Mouse (Mus musculus) left cerebral cortex, adult 2 months (tissue): Measurements from ENCODE around the gene Arnt2. TPM values are rescaled to one million over a fixed set of nuclear protein-coding genes. Genes with fewer than 3 reads are reported as not detected.

ENCODE experiments used
- DNase-seq, 2 experiments: peaks; one replicate each; pipeline ENCODE4 v3.0.0; 2021 to 2022; ENCODE audit warnings: low spot score in 2 of 2, mixed read lengths in 1 of 2; ENCODE audit errors: extremely low spot score in 1 of 2
- H3K27ac ChIP-seq: fragments of 200-600 bp; 2 replicates; pipeline ENCODE4 v1.8.1; 2022
- H3K4me3 ChIP-seq: fragments of 200-600 bp; 2 replicates; pipeline ENCODE4 v1.8.1; 2022
- CTCF ChIP-seq: fragments of 200-600 bp; IDR thresholded peaks from 2 replicates; pipeline ENCODE4 v1.8.1; 2022; ENCODE audit warnings: antibody characterized with exemption, mild to moderate bottlenecking, moderate library complexity
- intact Hi-C: fragments of 180-260 bp; cut with DNase I; formaldehyde crosslinking; loops from one replicate; pipeline ENCODE4 v1.15.1; 2025
- total RNA-seq, 2 experiments: library from RNA; stranded (reverse); gene quantifications; 2 replicates each; pipeline ENCODE4 v1.2.3; 2021

The Arnt2 gene
- total RNA-seq, 2 experiments from 2014 or later, result 253 to 266 TPM

- no peak for DNase-seq
- no peak for TF ChIP-seq CTCF
These were observed 48.8 kb downstream of the Arnt2 start for GRCm38 (mm10) chr7:84361086-84361684.

GRCm38 (mm10) chr7:84358426-84358825 lies 51.5 kb downstream of the Arnt2 start:
- intact Hi-C loops, result loop anchor here (2.0 to 10.0 kb wide), 3 partner anchors 176 to 446 kb away; partner anchors contain the start of gene Cemip
- DNase-seq, result no peak
- H3K27ac ChIP-seq, result no peak overlapping the region; the same call in 1 of the 2 replicates
- no peak overlapping the region for H3K4me3 ChIP-seq
- no peak for TF ChIP-seq CTCF

More at GRCm38 (mm10) chr7:84361086-84361684, 48.8 kb downstream of the Arnt2 start:
- H3K4me3 ChIP-seq, result no peak overlapping the region
- intact Hi-C loops, result no loop called here
- H3K27ac ChIP-seq, result peak overlapping the region; percentile 28; the same call in 1 of the 2 replicates

GRCm38 (mm10) chr7:84355619-84356570 lies 54.1 kb downstream of the Arnt2 start:
- Histone ChIP-seq H3K27ac (peak overlapping the region; percentile 65), H3K4me3 (no peak overlapping the region)
- peak; percentile 60 to 70 for DNase-seq
- TF ChIP-seq CTCF, result peak; percentile 83
- intact Hi-C loops, result loop anchor here (2.0 to 10.0 kb wide), 4 partner anchors 83 to 444 kb away; no protein-coding TSS in a partner anchor

DNA sequence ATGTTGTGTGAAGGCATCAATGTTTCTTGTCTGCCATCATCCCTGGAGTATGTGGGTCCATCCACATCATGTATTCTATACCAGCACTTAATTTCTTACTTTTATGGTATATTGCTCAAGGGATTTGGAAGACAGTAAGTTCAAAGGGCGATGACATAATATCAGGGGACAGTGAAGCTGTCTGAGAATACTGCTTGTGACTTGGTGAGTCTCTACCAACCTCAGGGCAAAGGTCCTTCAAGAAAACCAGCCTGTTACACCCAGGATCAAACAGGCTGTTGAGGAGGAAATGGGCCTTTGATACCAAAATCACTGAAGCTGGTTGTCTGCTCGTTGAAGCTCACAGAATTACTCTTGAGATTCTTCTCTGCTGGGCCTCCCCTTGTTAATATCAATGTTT lies 55.1 kb downstream of the Arnt2 start:
- Histone ChIP-seq H3K27ac (no peak overlapping the region; the same call in 1 of the 2 replicates), H3K4me3 (no peak overlapping the region)
- no peak for TF ChIP-seq CTCF
- DNase-seq, result no peak
- intact Hi-C loops, result loop anchor here (5.0 to 10.0 kb wide), 2 partner anchors 180 to 443 kb away; no protein-coding TSS in a partner anchor

DNA sequence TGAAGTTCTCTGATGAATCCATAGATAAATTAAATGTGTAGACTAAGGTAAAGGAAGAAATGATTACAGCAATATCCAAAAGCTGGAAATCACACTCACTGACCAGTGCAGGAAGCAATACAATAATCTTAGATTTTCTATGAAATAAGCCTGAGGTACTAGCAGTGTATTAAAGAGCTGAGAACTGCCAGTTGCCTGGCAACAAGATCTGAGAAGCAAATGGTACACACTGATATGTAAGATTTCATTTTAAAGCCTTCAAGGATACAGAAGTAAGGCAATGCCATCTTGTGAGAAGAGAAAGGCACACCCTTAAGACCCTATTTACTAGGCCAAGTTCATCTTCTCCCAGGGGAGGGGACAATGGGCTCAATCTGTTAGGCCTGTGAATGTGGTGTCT lies 59.4 kb downstream of the Arnt2 start:
- no peak for DNase-seq
- no peak overlapping the region for H3K4me3 ChIP-seq
- H3K27ac ChIP-seq, result no peak overlapping the region
- no peak for TF ChIP-seq CTCF
- intact Hi-C loops, result loop anchor here (10.0 kb wide), 1 partner anchor 184 kb away; no protein-coding TSS in a partner anchor

GRCm38 (mm10) chr7:84349976-84350375 lies 60.0 kb downstream of the Arnt2 start:
- no peak for TF ChIP-seq CTCF
- DNase-seq, result no peak
- intact Hi-C loops, result loop anchor here (10.0 kb wide), 1 partner anchor 185 kb away; no protein-coding TSS in a partner anchor
- H3K27ac ChIP-seq, result no peak overlapping the region
- no peak overlapping the region for H3K4me3 ChIP-seq

DNA sequence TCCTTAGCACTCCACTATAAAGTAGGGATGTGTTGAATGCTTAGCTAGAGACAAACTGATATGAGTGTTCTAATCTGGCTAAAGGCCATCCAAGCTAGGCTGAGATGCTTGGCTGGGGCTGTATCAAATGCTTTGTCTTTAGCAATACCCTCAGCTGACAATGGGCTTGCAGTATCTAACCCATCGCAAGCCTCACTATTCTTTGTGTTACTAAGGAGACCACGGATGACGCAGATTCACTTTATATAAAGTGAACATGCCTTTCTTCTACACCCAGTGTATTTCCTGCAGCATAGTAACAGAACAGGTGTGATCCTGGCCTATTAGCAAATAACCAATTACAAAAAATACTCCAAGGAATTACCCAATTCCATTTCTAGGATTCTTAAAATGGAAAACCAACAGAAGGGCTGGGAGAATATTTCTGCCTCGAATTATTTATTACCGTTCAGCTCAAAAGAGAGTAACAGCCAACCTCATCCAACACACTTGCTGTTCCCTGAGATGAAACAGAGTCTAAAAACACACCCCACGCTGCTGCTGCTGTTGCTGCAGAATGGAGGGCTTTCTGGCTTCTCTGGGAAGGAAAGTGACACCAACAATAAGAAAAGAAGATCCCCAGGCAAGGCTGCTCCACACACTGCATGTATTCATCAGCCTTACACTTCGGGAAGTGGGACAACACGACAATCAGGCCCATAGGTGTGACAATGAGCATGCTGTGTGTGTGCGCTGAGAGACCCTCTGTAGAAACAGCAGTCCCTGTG lies 61.6 kb downstream of the Arnt2 start:
- DNase-seq, result no peak
- intact Hi-C loops, result no loop called here
- no peak overlapping the region for H3K4me3 ChIP-seq
- no peak overlapping the region for H3K27ac ChIP-seq
- no peak for TF ChIP-seq CTCF

DNA sequence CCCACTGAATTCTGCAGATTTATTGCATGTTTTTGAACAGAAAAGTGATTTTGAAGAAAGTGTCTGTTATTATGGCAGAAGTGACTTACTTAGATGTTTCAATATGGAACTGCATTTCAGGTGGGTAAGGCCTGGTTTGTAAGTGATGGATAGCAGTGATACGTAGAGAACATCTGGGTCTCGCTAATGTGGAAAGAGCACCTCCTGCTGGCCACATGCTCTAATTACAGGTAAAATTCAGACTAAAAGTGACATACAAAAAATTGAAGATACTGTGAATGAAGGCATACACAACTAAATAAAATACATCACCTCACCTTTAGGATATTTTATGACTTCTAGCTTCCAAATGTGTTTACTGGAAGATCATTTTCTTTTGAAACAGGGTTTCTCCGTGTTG lies 66.8 kb downstream of the Arnt2 start:
- TF ChIP-seq CTCF, result peak; percentile 38
- H3K27ac ChIP-seq, result no peak overlapping the region
- no peak overlapping the region for H3K4me3 ChIP-seq
- intact Hi-C loops, result no loop called here
- DNase-seq, result no peak

- no peak for TF ChIP-seq CTCF
- intact Hi-C loops, result no loop called here
- no peak for DNase-seq
- Histone ChIP-seq H3K27ac (no peak overlapping the region), H3K4me3 (no peak overlapping the region)
These were observed 69.0 kb downstream of the Arnt2 start for GRCm38 (mm10) chr7:84341001-84341400.

- no peak for DNase-seq
- no peak for TF ChIP-seq CTCF
- peak overlapping the region; percentile 21 for H3K27ac ChIP-seq
- H3K4me3 ChIP-seq, result no peak overlapping the region
- intact Hi-C loops, result no loop called here
These were observed 70.8 kb downstream of the Arnt2 start for GRCm38 (mm10) chr7:84339186-84339585.

- intact Hi-C loops, result no loop called here
- no peak for DNase-seq
- TF ChIP-seq CTCF, result no peak
- Histone ChIP-seq H3K4me3 (no peak overlapping the region), H3K27ac (no peak overlapping the region)
These were observed 72.2 kb downstream of the Arnt2 start for GRCm38 (mm10) chr7:84337768-84338167.
